Mouse (Mus musculus): ENCODE data around the gene Gipr.

The Gipr gene

DNA sequence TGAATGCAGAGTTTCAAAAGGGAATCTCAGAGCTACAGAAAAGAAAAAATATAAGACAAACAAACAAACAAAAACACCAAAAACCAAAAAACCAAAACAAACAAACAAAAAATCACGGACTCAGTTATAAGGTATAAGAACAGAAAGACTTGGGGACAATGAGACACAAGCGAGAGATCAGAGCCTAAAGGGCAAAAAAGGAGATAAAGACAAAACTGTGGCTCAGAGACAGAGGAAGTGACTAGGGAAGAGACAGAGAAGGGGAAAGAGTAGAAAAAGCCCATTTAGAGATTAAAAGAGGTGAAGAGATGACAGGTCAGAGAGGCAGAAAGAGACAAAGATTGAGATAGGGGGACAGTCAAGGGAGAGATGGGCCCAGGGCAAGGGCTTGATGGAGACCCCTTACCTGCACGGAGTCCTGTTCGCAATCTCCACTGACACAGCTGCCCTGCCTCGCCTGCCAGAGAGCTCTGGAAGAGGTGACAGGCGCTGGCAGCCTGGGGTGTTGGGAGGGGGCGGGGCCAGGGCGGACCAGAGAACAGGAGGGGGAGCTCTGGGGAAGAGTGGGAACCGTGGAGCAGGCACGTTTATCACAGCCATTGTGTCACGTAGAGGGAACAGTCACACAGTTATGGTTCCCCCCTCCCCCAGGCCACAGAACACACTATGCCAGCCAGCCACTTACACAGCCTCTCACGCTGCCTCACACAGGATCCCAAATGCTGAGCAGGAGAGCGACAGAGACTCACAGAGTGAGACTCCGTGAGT, at the start of gene Gipr:
Gene Gipr, minus strand, starts transcription at position 472 of the 768 bp plus-strand sequence.
- peak in 1 of 2 experiments; percentile 49 for DNase-seq (ENCODE audit: low spot score in 2 of 2)

DNA sequence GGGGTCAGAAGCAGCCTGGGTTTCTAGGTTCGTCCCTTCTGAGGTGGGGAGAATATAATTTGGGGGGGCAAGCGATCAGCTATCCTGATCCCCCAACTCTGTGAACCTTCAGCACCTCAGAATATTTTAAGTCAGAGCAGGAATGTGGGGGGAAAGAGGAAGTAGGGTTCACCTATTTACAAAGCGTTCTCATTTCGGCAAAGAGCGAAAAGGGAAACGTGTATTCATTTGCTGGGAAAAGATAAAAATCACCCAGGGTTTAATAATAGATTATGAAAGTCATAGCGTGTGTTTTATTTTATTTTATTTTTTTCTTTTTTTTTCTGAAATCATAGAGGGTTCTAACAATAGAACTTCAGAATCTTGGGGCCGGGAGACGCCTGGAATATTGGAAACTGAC, 49.0 kb upstream of the Gipr start:
- no peak for DNase-seq (ENCODE audit: low spot score in 2 of 2)

DNA sequence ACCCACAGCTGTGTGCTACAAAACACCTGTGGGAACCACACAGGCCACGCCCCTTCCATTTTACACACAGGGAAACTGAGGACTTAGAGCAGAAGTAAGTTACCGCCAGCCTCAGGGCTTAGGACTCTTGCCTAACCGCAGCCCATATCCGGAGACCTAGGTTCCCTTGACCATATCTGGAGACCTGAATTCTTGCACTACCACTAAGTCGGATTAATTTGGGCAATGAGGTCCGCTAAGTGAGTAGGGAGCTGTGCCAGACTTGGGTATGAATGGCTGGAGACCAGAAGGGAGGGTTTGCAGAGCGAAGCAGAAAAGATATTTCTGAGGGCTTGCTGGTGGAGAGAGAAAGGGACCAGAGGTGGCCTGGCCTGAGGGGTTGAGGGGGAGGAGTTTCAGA, 48.4 kb upstream of the Gipr start:
- no peak for DNase-seq (ENCODE audit: low spot score in 2 of 2)

DNA sequence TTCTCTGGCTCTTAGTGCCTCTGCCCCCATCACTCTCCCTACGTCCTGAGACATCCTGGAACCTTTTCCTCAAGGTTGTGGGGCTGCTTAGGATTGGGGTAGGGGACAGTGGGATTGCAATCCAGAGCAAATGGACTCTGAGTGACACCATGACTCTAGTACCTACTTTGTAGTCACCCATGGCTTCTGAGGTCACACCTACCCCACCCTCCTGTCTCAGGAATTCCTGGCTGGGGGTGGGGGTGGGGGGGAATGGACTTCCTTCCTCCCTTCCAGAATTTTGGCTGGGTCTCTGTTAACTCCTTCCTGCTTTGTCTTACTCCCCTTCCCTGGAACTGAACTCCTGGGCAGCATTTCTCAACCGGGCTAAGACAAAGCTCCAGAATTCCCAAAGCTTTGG, 47.5 kb upstream of the Gipr start:
- DNase-seq (ENCODE audit: low spot score in 2 of 2) = no peak

DNA sequence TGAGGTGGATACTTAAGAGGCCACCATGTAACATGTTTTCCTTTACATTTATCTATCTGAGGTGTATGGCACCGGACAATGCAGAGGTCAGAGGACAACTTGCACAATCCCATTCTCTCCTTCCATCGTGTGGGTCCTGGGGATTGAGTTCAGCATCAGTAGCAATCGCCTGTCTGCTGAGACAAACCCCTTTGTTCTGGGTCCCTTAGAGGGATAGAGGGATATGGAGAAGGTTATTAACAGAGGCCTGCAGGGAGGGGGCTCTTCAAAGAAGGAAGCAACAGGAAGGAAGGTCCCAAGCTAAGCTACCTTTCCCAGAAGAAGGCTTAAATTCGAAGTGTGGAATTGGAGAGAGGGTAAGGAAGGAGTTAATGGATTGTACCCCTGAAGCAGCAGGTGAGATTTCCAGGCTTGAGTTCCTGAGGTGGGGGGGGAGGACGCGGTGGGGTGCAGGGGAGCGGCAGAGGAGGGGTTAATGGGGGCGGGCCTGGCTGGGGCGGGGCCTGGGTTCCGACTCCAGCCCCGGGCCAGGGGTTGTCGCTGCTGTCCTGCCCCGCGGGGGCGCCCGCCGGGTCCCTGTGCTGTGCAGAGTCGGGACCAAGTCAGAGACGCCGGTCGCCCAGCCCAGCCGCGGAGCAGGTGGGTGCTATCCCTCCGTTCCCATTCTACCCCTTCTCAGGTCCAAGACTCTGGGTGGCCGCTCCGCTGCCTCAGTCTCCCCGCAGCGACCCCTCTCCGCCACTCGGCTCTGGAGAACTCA, 46.2 kb upstream of the Gipr start, which contains the start of gene Gpr4:
Gene Gpr4, plus strand, starts transcription at position 543 of the 760 bp plus-strand sequence.
- DNase-seq (ENCODE audit: low spot score in 2 of 2) = no peak

DNA sequence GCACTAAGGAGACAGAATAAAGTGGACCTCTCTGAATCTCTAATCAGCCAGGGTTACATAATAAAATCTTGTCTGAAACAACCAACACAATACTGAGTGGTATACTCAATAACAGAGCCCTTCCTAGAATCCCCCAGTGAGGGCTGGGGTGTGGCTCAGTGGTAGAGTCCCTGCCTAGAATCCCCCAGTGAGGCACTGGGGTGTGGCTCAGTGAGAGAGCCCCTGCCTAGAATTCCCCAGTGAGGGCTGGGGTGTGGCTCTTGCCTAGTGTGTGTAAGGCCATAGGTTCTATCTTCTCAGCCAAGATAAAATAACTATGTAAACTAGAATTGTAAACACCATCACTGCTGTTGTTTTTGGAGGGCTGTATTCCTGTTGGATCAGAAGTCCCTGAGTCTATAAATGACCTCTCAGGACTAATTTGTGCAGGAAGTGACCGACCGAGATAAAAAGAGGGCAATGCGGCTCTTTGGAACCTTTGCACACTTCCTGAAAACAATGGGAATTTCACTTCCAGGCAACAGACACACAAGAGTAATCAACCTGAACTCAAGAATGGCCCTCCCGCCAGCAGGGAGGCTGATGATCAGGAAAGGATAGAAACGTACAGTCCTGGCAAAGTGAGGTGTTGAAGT, 45.2 kb upstream of the Gipr start:
- no peak for DNase-seq (ENCODE audit: low spot score in 2 of 2)

DNA sequence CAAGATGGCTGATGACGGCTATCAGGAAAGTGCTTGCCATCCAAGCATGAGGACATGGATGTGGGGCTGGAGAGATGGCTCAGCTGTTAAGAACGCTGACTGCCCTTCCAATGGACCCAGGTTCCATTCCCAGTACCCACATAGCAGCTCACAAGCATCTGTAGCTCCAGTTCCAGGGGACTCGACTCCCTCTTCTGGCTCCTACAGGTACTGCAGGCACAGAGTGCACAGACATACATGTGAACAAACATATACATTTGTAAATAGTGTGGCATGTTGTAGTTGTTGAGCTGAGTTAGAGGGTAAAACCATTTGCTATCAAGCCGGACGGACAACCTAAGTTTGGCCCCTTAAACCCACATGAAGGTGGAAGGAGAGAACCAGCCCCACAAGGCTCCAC, 44.1 kb upstream of the Gipr start:
- DNase-seq (ENCODE audit: low spot score in 2 of 2) = no peak

DNA sequence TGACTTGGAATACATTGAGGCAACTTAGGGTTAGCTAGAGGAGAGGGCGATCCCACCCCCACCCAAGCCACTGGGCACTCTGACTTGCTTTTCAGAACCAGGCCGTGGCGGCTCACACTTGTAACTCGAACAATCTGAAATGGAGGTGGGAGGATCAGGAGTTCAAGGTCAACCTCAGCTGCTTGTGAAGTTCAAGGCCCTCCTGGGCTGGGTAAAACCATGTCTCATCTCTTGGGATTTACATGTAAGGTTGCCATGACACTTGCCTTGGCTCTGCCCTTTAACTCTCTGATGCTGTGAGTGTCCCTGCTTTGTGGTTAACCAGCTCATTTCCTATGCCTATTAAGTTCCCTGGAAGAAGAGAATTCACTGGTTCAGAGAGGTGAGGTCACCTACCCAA, 43.6 kb upstream of the Gipr start:
- DNase-seq (ENCODE audit: low spot score in 2 of 2) = no peak

DNA sequence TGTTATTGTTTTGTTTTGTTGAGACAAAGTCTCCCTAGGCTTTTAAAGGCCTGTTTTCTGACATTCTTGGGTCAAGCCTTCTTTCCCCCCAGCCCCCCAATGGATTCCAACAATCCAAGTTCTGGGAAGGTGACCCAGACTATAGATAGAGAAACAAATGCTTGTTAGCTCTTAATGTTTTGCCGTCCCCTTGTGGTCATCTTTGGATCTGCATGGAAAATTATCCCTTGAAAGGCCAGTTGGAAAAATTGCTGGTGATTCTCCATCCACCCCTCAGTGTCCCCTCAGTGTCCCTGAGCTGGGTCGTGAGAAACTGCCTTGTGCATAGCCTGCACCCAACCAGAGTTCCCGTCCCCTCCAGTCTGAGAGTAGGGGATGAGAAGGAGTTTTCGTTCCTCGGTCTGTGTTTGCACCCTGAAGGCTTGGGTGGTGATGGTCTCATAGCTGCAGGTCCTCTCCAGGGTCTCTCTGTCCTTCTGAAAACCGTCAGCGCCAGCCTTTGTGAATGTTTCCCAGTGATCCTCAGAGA, 43.1 kb upstream of the Gipr start:
- DNase-seq (ENCODE audit: low spot score in 2 of 2) = peak in 1 of 2 experiments; percentile 67

DNA sequence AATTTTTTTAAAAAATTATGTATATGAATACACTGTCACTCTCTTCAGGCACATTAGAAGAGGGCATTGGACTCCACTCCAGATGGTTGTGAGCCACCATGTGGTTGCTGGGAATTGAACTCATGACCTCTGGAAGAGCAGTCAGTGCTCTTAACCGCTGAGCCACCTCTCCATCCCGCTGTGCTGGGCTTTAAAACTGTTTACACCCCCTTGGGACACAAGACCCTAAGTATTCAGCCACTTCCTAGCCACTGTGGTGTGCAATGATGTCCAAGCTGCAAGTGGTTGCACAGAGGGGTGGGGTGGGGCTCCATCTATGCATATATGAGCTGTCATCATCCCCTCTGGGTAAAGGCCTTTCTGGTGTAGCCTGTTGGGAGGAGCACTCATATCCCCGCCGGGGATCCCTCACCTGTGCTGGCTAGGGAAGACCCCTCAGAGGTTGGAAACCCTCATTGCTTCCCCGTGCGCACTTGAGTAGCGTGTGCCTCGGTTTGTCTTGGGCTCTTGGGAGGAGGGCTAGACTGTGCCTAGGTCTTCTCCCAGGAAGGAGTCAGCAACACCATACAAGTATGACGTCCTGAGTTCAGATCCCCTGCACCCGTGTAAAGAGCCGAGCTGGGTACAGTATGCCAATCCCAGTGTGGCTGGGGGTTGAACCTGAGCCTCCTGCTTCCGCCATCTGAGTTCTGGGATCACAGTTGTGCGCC, 42.4 kb upstream of the Gipr start:
- DNase-seq (ENCODE audit: low spot score in 2 of 2) = no peak

DNA sequence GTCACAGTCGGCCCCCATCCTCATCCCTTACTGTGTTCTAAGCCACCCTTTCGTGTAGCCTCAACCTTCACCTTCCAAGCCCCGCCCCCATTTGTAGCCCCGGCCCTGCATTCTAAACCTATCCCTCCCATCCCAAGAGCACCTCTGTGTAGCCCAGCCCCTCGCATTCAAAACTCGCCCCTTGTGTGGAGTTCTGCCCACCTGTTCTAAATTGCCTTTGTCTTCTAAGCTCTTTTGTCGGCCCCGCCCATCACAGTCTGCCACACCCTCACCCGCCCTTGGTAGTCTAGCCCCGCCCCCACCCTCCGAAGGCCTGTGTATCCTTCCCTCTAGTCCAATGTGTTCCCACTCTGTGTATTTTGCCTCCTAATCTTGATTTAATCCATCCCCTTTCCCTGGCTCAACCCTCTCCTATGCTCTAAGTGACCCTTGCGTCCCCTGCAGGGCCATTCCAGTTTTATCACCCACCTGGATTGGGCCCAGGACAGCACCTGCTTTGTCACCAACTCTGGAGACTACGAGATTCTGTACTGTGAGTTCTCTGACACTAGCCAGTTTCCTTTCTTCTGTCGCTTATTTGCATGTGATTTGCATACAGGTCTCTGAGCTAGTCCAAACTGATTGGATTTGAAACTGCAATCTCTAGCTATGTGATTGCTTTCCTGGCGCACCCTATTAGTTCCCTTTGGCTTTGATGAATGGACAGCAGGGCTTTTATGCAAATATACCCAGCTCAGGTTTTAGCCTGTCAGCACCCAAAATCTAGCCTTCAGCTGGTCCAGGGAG, 36.3 kb upstream of the Gipr start:
- DNase-seq (ENCODE audit: low spot score in 2 of 2) = no peak

DNA sequence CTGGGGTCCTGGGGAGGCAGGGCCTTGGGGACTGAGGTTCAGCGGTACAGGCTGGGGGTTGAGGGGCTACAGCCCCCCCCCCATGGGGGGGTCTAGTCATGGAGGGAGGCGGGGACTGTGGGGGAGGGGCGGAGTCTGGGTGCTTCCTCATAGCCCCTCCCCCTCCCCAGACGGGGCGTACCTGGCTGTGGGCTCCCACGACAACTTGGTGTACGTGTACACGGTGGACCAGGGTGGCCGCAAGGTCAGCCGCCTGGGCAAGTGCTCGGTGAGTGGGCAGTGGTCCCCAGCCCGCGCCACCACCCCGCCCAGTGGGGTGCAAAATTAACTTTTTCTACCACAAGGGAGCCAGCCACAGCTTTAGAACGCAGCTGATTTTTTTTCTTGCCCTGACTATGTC, 35.7 kb upstream of the Gipr start:
- no peak for DNase-seq (ENCODE audit: low spot score in 2 of 2)

DNA sequence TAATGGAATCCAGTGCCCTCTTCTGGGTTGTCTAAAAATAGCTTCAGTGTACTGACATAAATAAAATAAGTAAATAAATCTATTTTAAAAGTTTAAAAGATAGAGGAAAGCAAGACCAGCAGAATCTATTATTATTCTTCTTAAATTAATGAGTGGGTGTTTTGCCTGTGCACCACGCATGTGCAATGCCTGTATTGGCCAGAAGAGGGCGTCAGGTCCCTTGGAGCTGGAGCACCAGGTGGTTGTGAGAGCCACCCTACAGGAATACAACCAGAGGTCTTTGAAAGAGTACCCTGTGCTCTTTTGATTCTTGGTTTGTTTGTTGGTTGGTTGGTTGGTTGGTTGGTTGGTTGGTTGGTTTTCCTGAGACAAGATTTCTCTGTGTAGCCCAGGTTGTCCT, 32.1 kb upstream of the Gipr start:
- DNase-seq (ENCODE audit: low spot score in 2 of 2) = no peak

DNA sequence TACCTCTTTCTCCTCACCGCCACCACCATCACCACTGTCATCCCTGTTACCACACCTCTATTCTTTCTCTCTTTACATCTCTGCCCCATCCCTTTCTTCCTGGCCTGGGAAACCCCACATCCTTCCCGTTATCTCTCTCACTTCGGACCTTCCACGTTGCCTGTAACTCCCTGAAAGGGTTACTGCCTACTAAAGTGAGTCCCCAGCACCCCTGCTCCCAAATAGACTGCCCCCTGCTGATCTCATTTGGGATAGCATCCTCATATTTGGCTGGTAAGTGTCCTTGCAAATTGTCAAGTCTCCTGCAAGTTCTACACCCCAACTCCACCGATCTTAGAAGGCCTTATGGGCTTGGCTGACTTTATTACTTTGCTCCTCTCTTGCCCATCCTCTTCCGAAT, 30.7 kb upstream of the Gipr start:
- DNase-seq (ENCODE audit: low spot score in 2 of 2) = no peak

DNA sequence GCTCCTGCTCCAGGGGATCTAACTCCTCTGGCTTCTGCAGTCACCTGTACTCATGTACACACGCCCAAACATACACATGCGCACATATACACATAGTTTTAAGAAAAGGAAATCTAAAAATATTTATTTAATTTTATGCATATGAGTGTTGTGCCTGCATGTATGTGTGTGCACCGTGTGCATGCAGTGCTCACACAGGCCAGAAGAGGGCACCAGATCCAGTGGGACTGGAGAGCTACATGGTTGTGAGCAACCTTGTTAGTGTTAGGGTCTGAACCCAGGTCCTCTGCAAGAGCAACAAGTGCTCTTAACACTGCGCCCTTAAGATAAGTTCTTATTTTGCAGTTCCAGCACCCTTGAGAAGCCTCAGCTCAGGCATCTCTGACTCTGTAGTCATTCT, 28.7 kb upstream of the Gipr start:
- DNase-seq (ENCODE audit: low spot score in 2 of 2) = peak in 1 of 2 experiments; percentile 32

DNA sequence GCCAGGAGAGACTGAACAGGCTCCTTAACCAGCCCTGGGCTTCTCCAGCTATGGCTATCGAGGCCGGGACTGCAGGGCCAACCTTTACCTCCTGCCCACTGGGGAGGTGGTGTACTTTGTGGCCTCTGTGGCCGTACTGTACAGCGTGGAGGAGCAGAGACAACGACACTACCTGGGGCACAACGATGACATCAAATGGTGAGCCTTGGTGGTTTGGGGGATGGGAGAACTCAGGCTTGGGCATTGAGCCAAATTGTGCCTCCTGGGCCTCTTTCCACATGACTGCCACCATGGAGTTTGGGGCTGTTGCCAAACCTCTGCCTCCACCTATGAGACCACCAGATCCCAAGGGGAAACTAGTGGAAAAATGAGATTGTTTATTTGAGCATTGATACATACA, 18.8 kb upstream of the Gipr start:
- peak in 1 of 2 experiments; percentile 49 for DNase-seq (ENCODE audit: low spot score in 2 of 2)

DNA sequence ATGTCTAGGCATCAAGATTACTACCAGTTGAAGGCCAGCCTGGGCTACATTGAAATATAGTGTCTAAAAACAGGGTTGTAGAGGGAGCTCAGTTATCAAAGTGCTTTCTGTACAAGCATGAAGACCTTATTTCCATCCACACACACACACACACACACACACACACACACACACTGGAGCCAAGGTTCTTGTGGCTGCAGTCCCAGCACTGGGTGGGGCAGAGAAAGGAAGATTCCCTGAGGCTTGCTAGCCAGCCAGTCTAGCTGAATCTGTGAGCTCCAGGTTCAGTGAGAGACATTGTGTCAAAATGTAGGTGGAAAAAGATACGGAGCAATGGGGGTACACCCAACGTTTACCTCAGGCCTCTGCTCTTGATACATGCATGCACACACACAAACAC, 18.3 kb upstream of the Gipr start:
- DNase-seq (ENCODE audit: low spot score in 2 of 2) = peak in 1 of 2 experiments; percentile 25

DNA sequence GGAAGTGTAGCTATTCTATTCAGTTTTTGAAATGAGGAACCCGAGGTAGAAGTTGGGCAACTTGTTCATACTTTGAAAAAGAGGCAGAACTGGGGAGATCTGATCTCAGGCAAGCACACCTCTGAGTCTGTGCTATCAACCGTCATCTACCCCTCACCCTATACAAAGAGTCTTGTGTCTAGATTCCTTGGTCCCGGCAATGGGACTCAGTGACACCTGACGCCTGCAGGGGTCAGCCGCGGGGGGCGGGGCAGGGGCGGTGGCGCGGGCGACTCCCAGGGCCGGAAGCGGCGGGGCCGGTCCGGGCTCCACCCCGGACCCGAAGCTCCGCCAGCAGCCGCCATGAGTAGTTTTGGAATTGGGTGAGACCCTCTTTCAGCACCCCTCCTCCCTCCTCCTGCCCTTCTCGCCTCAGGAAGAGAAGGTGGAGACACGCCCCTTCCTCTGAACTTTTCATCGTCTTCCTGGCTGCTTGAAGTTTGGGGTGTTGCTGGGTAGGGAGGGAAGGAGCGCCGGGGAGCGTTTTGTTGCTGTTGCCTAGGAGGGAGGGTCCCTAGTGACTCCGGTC, 15.0 kb upstream of the Gipr start:
- DNase-seq (ENCODE audit: low spot score in 2 of 2) = peak in 1 of 2 experiments; percentile 24

DNA sequence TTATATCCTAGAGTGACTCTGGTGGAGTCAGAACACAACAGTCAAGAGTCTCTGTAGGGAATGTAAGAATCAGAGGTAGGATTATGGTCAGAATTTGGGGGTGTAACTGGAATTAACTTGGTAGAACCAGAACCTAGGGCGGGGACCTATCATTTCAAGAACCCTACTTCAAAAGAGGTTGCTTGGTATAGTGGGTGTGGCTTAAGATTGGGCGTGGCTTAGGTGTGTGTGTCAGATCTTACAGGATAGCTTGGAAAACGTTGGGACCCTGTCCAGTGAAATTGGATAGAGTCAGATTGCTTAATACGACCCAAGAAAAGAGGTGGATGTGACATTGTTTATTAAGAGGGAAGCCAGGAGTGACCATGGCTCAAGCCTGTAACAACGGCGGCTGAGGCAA, 14.0 kb upstream of the Gipr start:
- peak in 1 of 2 experiments; percentile 23 for DNase-seq (ENCODE audit: low spot score in 2 of 2)

DNA sequence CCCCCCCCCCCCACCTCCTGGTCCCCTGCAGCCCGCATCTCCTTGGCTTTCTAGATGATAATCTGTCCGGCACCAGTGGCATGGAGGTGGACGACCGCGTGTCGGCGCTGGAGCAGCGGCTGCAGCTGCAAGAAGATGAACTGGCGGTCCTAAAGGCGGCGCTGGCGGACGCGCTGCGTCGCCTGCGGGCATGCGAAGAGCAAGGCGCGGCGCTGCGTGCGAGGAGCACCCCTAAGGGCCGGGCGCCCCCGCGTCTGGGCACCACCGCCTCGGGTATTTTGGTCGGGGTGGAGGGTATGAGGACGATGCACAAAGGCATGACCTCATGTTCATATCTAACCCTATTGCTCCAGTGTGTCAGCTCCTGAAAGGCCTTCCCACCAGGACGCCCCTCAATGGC, 13.2 kb upstream of the Gipr start:
- peak; percentile 79 to 80 for DNase-seq (ENCODE audit: low spot score in 2 of 2)

Data from right cerebral cortex, postnatal 10 days (tissue).